Mouse (Mus musculus): ENCODE data around the gene Cacna1a. TPM values are rescaled to one million over a fixed set of nuclear protein-coding genes. Genes with fewer than 3 reads are reported as not detected.

The Cacna1a gene
- polyA plus RNA-seq, 1 experiment from 2014 or later, result 0.60 TPM

GRCm38 (mm10) chr8:84442043-84442442 lies 53.8 kb downstream of the Cacna1a start:
- WGBS (ENCODE audit: insufficient replicate concordance), result 33% methylated on average over 1 of the region's 1 CpGs
- H3K27ac ChIP-seq, result no peak overlapping the region
- H3K27me3 ChIP-seq (replicated peaks), result 0 out of 2 replicates have a peak, but pooled peaks cover 3% of the 10 kb centered on the region
- ATAC-seq, result no peak
- H3K36me3 ChIP-seq, result no peaks in the 10 kb centered on the region
- no peak overlapping the region for H3K9ac ChIP-seq
- no peaks in the 10 kb centered on the region for H3K9me3 ChIP-seq (replicated peaks)
- H3K4me2 ChIP-seq, result no peak overlapping the region
- no peaks in the 10 kb centered on the region for H3K4me1 ChIP-seq
- H3K4me3 ChIP-seq, result no peak overlapping the region

GRCm38 (mm10) chr8:84446571-84446991 lies 58.3 kb downstream of the Cacna1a start:
- no peak overlapping the region for H3K9ac ChIP-seq
- H3K9me3 ChIP-seq (replicated peaks), result no peaks in the 10 kb centered on the region
- no peak overlapping the region for H3K4me3 ChIP-seq
- H3K36me3 ChIP-seq, result no peaks in the 10 kb centered on the region
- H3K27ac ChIP-seq, result no peak overlapping the region
- no peak overlapping the region for H3K4me2 ChIP-seq
- no peak for ATAC-seq
- no peaks in the 10 kb centered on the region for H3K4me1 ChIP-seq
- H3K27me3 ChIP-seq (replicated peaks), result no peaks in the 10 kb centered on the region
- WGBS (ENCODE audit: insufficient replicate concordance), result 74% methylated on average over 9 of the region's 9 CpGs

DNA sequence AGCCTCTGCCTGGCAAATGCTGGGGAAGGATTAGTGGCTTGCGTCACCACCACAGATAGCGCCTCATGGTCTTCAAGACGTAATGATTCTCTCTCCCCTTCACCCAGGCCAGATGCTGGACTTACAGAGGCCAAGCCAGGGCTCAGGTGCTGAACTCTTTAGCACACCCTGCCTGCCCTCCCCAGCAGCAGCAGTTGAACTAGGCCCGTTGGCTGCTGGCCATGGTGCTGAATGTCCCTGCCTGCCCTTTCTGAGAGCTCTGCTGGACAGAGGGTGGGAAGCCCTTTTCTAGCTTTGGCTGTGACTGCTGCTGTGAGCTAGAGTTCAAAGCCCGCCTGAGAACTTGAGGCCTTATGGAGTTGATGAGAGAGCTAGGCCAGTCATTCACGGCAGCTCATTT lies 66.3 kb downstream of the Cacna1a start:
- no peaks in the 10 kb centered on the region for H3K27me3 ChIP-seq (replicated peaks)
- WGBS (ENCODE audit: insufficient replicate concordance), result 26% methylated on average over 6 of the region's 6 CpGs
- no peaks in the 10 kb centered on the region for H3K4me1 ChIP-seq
- no peak overlapping the region for H3K9ac ChIP-seq
- H3K9me3 ChIP-seq (replicated peaks), result no peaks in the 10 kb centered on the region
- ATAC-seq, result no peak
- no peak overlapping the region for H3K27ac ChIP-seq
- H3K36me3 ChIP-seq, result no peaks in the 10 kb centered on the region
- no peak overlapping the region for H3K4me2 ChIP-seq
- H3K4me3 ChIP-seq, result no peak overlapping the region

DNA sequence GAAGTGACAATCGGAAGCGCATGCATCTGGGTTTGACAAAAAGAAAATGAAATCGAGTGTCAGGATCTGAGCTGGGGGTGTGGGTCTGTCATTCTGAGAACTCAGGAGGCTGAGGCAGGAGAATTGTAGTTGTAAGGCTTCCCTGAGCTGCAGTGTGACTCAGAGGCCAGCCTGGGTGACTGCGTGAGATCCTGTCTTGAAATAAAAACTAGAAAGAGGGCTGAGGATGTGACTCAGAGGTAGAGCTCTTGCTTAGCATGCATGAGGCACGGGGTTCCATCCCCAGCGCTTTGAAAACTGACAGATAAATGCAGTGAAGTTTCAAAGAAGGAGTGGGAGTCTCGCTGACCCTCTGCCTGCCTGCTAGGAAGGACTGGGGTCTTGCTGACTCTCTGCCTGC lies 70.6 kb downstream of the Cacna1a start:
- no peak overlapping the region for H3K4me2 ChIP-seq
- H3K27me3 ChIP-seq (replicated peaks), result no peaks in the 10 kb centered on the region
- no peak overlapping the region for H3K9ac ChIP-seq
- ATAC-seq, result no peak
- 61% methylated on average over 7 of the region's 7 CpGs for WGBS (ENCODE audit: insufficient replicate concordance)
- H3K27ac ChIP-seq, result no peak overlapping the region
- H3K36me3 ChIP-seq, result no peaks in the 10 kb centered on the region
- no peak overlapping the region for H3K4me3 ChIP-seq
- H3K9me3 ChIP-seq (replicated peaks), result peaks cover 7% of the 10 kb centered on the region; the same call in 1 of the 2 replicates
- H3K4me1 ChIP-seq, result no peaks in the 10 kb centered on the region

- ATAC-seq, result no peak
- WGBS (ENCODE audit: insufficient replicate concordance), result 23% methylated on average over 5 of the region's 5 CpGs
These were observed 71.0 kb downstream of the Cacna1a start for GRCm38 (mm10) chr8:84459276-84459675.

GRCm38 (mm10) chr8:84460698-84461097 lies 72.5 kb downstream of the Cacna1a start:
- Histone ChIP-seq H3K27me3 (replicated peaks) (no peaks in the 10 kb centered on the region), H3K9ac (no peak overlapping the region), H3K27ac (no peak overlapping the region), H3K4me3 (no peak overlapping the region), H3K36me3 (no peaks in the 10 kb centered on the region), H3K4me2 (no peak overlapping the region), H3K4me1 (no peaks in the 10 kb centered on the region), H3K9me3 (replicated peaks) (peaks cover 7% of the 10 kb centered on the region; the same call in 1 of the 2 replicates)
- WGBS (ENCODE audit: insufficient replicate concordance), result 38% methylated on average over 2 of the region's 2 CpGs
- no peak for ATAC-seq

More at GRCm38 (mm10) chr8:84459276-84459675, 71.0 kb downstream of the Cacna1a start:
- no peaks in the 10 kb centered on the region for H3K4me1 ChIP-seq
- H3K36me3 ChIP-seq, result no peaks in the 10 kb centered on the region
- H3K4me2 ChIP-seq, result no peak overlapping the region
- H3K27ac ChIP-seq, result no peak overlapping the region
- peaks cover 7% of the 10 kb centered on the region; the same call in 1 of the 2 replicates for H3K9me3 ChIP-seq (replicated peaks)
- H3K4me3 ChIP-seq, result no peak overlapping the region
- H3K27me3 ChIP-seq (replicated peaks), result no peaks in the 10 kb centered on the region
- no peak overlapping the region for H3K9ac ChIP-seq

DNA sequence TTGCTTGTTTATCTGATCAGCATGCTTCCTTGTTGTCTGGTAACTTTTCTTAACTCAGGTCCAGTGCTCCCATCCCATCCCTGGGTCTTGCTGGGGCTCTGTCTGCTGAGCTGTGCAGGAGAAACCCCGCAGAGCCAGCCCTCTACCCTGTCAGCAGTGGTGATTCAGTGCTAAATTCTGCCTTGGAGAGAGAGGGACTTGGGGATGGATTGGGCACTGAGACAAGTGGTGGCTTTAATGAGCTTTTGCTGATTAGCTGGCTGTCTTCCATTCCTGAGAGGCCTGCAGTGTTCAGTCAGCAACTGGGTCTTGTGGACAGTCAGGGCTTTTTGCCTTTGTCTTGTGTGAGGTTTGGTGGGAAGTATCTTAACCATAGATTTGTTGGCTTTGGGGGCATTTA lies 78.7 kb downstream of the Cacna1a start:
- no peak for ATAC-seq
- 41% methylated on average over 1 of the region's 1 CpGs for WGBS (ENCODE audit: insufficient replicate concordance)
- no peaks in the 10 kb centered on the region for H3K4me1 ChIP-seq

DNA sequence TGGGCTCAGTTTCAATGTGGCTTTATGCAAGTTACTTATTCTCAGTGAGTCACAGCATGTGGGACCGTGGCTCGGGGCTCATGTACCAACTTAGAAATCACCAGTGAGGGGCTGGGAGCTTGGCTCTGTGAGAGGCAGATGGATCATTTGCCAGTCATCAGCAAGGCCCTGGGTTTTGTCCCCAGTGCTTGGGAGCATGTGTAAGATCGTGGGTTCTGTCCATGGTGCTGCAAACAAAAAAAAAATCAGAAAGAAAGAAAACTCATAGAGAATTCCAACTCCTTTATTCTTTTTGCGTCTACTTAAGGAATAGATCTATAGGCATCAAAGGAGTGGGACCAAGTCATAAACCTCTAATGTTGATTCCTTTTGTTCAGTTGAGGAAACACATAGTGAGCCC lies 80.8 kb downstream of the Cacna1a start:
- H3K9ac ChIP-seq, result no peak overlapping the region
- no peaks in the 10 kb centered on the region for H3K4me1 ChIP-seq
- H3K27me3 ChIP-seq (replicated peaks), result no peaks in the 10 kb centered on the region
- no peaks in the 10 kb centered on the region for H3K9me3 ChIP-seq (replicated peaks)
- 58% methylated on average over 4 of the region's 4 CpGs for WGBS (ENCODE audit: insufficient replicate concordance)
- H3K36me3 ChIP-seq, result no peaks in the 10 kb centered on the region
- ATAC-seq, result no peak
- H3K4me3 ChIP-seq, result no peak overlapping the region
- no peak overlapping the region for H3K4me2 ChIP-seq
- H3K27ac ChIP-seq, result no peak overlapping the region

More for the DNA sequence above, 78.7 kb downstream of the Cacna1a start:
- Histone ChIP-seq H3K9me3 (replicated peaks) (peaks cover 7% of the 10 kb centered on the region; the same call in 1 of the 2 replicates), H3K27me3 (replicated peaks) (no peaks in the 10 kb centered on the region), H3K4me3 (no peak overlapping the region), H3K36me3 (no peaks in the 10 kb centered on the region), H3K4me2 (no peak overlapping the region), H3K27ac (no peak overlapping the region), H3K9ac (no peak overlapping the region)

GRCm38 (mm10) chr8:84471271-84471995 lies 83.2 kb downstream of the Cacna1a start:
- WGBS (ENCODE audit: insufficient replicate concordance), result 24% methylated on average over 9 of the region's 9 CpGs
- ATAC-seq, result no peak
- Histone ChIP-seq H3K4me2 (no peak overlapping the region), H3K4me1 (no peaks in the 10 kb centered on the region), H3K27me3 (replicated peaks) (no peaks in the 10 kb centered on the region), H3K4me3 (no peak overlapping the region), H3K27ac (no peak overlapping the region), H3K36me3 (no peaks in the 10 kb centered on the region), H3K9ac (no peak overlapping the region), H3K9me3 (replicated peaks) (no peaks in the 10 kb centered on the region)

DNA sequence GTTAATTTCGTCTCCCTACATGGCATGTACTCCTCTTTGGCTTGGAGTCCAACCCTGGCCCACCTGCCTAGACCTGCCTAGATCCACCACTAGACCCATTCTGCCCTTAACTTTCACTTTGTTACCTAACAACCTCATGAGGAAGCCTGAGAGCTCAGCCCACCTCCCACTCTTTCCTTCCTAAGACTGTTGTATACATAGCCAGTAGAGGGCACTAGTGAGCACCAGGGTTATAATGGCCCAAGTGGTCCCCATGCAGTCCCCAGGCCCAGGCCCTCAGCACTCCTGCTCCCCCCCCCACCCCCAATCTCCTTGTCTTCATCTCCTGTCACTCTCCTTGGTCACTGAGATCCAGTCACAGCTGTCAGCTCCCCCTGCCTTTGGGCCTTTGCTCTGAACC lies 86.2 kb downstream of the Cacna1a start:
- no peaks in the 10 kb centered on the region for H3K27me3 ChIP-seq (replicated peaks)
- no peak overlapping the region for H3K9ac ChIP-seq
- H3K36me3 ChIP-seq, result no peaks in the 10 kb centered on the region
- H3K27ac ChIP-seq, result no peak overlapping the region
- no peaks in the 10 kb centered on the region for H3K9me3 ChIP-seq (replicated peaks)
- WGBS (ENCODE audit: insufficient replicate concordance), result 59% methylated on average over 1 of the region's 1 CpGs
- H3K4me3 ChIP-seq, result no peak overlapping the region
- no peaks in the 10 kb centered on the region for H3K4me1 ChIP-seq
- no peak for ATAC-seq
- no peak overlapping the region for H3K4me2 ChIP-seq

GRCm38 (mm10) chr8:84477341-84477740 lies 89.1 kb downstream of the Cacna1a start:
- H3K27me3 ChIP-seq (replicated peaks), result no peaks in the 10 kb centered on the region
- no peak overlapping the region for H3K27ac ChIP-seq
- H3K4me3 ChIP-seq, result no peak overlapping the region
- no peaks in the 10 kb centered on the region for H3K9me3 ChIP-seq (replicated peaks)
- no peaks in the 10 kb centered on the region for H3K36me3 ChIP-seq
- ATAC-seq, result no peak
- no peak overlapping the region for H3K9ac ChIP-seq
- no peaks in the 10 kb centered on the region for H3K4me1 ChIP-seq
- H3K4me2 ChIP-seq, result no peak overlapping the region
- WGBS (ENCODE audit: insufficient replicate concordance), result 77% methylated on average over 3 of the region's 3 CpGs

GRCm38 (mm10) chr8:84483004-84483403 lies 94.8 kb downstream of the Cacna1a start:
- Histone ChIP-seq H3K27ac (no peak overlapping the region), H3K27me3 (replicated peaks) (no peaks in the 10 kb centered on the region), H3K36me3 (no peaks in the 10 kb centered on the region), H3K4me1 (no peaks in the 10 kb centered on the region), H3K9ac (no peak overlapping the region), H3K4me2 (no peak overlapping the region), H3K9me3 (replicated peaks) (no peaks in the 10 kb centered on the region), H3K4me3 (no peak overlapping the region)
- ATAC-seq, result no peak
- WGBS (ENCODE audit: insufficient replicate concordance), result 71% methylated on average over 4 of the region's 4 CpGs

GRCm38 (mm10) chr8:84485366-84485765 lies 97.1 kb downstream of the Cacna1a start:
- Histone ChIP-seq H3K4me1 (no peaks in the 10 kb centered on the region), H3K36me3 (no peaks in the 10 kb centered on the region), H3K9me3 (replicated peaks) (no peaks in the 10 kb centered on the region), H3K4me3 (no peak overlapping the region), H3K4me2 (no peak overlapping the region), H3K27me3 (replicated peaks) (no peaks in the 10 kb centered on the region), H3K27ac (no peak overlapping the region), H3K9ac (no peak overlapping the region)
- no peak for ATAC-seq
- WGBS (ENCODE audit: insufficient replicate concordance), result 59% methylated on average over 4 of the region's 4 CpGs

All from liver, embryonic 12.5 days (tissue).